Mouse (Mus musculus) thymus, adult 2 months (tissue): ENCODE data around the gene Jph3.

Source experiments
- CTCF ChIP-seq: fragments of 200-500 bp; IDR thresholded peaks from 2 replicates; pipeline ENCODE4 v1.5.1; 2012; ENCODE audit warnings: mild to moderate bottlenecking, control low read depth, low read length, moderate library complexity, borderline replicate concordance; ENCODE audit not compliant: control insufficient read depth, poor library complexity, insufficient read depth; ENCODE audit errors: extremely low read depth
- POLR2A ChIP-seq: fragments of 200-500 bp; IDR thresholded peaks from 2 replicates; pipeline ENCODE4 v1.6.1; 2012; ENCODE audit warnings: mild to moderate bottlenecking, low read length, control low read depth, moderate library complexity; ENCODE audit not compliant: control insufficient read depth, poor library complexity, insufficient read depth; ENCODE audit errors: extremely low read depth

- TF ChIP-seq CTCF (no peak), POLR2A (no peak)
Observed at GRCm38 (mm10) chr8:121708406-121708805, 21.0 kb upstream of the Jph3 start.
